Mouse (Mus musculus): ENCODE measurements around the gene Pgc. TPM values are rescaled to one million over a fixed set of nuclear protein-coding genes. Genes with fewer than 3 reads are reported as not detected.
A peak's percentile ranks its signal among the peaks of the same experiment; 100 is the strongest.

The Pgc gene
- total RNA-seq, 4 experiments from 2014 or later = not detected

DNA sequence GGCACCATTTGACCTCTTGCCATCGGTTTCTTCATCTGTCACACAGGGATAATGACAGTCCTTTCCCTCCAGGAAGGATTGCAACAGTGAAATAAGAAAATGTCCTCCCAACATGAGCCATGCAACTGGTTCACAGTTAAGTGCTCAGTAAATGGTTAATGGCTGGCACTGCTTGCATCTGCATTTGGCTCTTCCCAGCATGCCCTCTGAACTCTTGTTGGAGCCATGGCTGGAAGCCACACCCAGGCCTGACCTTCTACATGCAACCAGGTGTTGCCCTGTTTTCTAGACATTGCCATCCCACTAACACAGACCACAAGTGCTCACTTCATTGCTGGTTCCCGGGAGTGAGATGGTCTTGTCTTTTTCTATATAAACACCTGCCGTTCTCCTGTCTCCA, 18.7 kb upstream of the Pgc start:
- no peak for DNase-seq (ENCODE audit: low spot score in 2 of 2)

- DNase-seq (ENCODE audit: low spot score in 2 of 2) = no peak
Observed at GRCm38 (mm10) chr17:47708972-47709371, 17.7 kb upstream of the Pgc start.

- DNase-seq (ENCODE audit: low spot score in 2 of 2) = no peak
Observed at GRCm38 (mm10) chr17:47710036-47710435, 16.6 kb upstream of the Pgc start.

DNA sequence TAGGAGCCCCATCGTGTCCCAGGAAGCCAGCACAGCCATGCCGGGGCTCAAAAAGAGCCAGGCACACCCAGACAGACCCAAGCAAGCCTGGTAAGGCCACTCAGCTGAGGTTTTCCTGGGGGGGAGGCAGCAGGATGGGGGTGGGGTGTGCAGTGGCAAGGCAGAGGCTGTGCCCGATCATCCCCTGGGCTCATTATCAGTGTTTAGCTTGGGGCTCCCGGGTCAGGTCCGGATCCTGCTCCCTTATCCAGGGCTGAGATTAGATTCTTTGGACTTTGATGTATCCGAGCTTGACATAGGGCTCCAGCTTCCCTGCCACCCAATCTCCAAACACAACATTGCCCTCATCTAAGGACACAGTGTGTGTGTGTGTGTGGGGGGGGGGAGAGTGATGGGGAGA, 14.8 kb upstream of the Pgc start:
- no peak for DNase-seq (ENCODE audit: low spot score in 2 of 2)

GRCm38 (mm10) chr17:47712889-47713571, 13.6 kb upstream of the Pgc start:
- DNase-seq (ENCODE audit: low spot score in 2 of 2) = no peak

DNA sequence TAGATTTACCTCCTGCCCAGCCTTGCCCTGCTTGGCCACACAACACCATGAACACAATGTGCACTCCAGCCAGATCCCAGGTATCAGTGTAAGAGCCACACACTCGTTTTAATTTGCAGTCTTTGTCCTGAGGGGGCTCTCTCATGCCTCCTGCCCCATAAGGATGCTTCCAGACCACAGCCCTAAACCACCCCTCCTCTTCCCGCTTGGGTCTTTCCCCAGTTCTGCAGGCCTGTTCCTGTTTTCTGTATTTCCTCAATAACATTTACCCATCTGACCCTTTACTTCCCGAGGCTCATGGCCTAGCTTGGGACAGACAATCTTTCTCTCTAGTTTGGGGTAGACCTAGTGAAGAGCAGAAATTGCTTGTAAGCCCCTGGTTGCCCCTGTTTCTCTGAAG, 11.6 kb upstream of the Pgc start:
- no peak for DNase-seq (ENCODE audit: low spot score in 2 of 2)

DNA sequence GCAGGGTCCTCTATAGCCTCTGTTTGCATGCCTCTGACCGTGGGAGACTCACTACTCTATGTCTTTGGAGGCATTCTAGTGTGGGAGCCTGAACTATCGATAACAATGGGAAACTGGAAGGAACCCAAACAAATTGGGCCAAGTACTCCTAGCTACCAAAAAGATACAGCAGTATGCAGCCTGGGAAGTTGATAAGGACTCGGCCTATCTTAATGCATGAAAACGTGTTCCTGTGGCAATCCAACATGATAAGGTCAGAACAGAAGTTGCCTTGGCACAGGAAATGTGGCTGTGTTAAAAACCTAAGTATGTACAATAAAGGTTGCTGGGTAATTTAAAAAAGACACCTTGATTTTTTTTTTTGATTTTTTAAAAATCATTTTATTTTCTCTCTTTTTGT, 5.5 kb upstream of the Pgc start:
- no peak for DNase-seq (ENCODE audit: low spot score in 2 of 2)

DNA sequence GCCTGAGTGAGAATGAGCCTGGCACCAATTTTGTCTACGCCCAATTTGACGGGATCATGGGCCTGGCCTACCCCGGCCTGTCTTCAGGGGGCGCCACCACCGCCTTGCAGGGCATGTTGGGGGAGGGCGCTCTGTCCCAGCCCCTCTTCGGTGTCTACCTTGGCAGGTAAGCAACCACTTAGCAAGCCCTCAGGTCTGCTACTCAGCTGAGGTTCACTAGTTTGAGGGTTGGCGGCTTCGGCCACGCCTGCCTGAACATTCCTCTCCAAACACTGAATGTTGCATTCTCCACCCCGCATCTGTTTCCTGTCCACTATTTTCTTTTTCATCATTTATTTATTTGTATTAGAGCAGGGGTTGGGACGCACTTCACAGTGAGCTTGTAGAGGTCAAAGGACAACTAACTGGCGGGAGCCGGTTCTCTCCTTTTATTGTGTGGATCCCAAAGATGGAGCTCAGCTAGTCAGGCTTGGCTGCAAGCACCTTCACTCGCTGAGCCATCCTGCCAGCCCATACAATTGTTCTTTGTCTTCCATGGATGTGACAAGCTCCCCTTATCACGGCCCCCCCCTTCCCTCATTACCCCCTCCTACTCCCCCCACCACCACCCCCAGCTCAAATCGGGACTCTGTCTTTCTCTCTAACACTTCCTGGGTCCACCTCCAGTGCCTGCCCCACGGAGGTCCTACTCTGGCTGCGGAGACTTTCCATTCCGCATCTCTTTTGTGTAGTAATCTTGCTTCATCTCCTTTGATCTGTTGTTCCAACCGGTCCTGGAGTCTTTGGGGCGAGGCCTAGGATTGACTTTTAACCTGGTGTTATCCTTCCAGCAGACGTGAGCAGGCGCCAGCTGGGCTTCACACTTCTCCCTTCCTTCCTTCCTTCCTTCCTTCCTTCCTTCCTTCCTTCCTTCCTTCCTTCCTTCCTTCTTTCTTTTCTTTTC, 4.3 kb downstream of the Pgc start:
- no peak for DNase-seq (ENCODE audit: low spot score in 2 of 2)

- DNase-seq (ENCODE audit: low spot score in 2 of 2) = no peak
Observed at GRCm38 (mm10) chr17:47735553-47736100, 9.0 kb downstream of the Pgc start.

DNA sequence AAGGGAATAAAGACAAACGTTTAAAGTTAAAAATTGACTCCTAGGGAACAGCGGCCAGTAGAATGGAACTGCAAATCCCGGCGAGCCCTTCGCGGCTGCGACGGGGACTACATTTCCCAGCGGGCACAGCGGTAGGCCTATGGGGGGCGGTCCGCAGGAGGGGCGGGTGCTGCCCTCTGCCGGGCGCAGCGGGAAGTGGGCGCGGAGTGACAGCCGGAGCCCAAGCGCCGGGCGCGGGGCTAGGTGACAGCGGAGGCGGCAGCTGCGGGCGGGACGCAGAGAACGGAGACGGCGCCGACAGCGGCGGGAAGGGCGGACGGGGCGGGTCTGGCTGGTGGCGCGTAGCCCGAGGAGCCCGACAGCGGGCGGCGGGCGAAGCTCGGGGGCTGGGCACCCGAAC, 10.2 kb downstream of the Pgc start, which contains the start of gene Tfeb:
TSS of gene Tfeb (plus strand) at position 175 of the 400 bp plus-strand sequence.
- DNase-seq (ENCODE audit: low spot score in 2 of 2) = peak; percentile 91 to 97

- peak; percentile 74 to 82 for DNase-seq (ENCODE audit: low spot score in 2 of 2)
Observed at GRCm38 (mm10) chr17:47737271-47738065, 10.8 kb downstream of the Pgc start.

DNA sequence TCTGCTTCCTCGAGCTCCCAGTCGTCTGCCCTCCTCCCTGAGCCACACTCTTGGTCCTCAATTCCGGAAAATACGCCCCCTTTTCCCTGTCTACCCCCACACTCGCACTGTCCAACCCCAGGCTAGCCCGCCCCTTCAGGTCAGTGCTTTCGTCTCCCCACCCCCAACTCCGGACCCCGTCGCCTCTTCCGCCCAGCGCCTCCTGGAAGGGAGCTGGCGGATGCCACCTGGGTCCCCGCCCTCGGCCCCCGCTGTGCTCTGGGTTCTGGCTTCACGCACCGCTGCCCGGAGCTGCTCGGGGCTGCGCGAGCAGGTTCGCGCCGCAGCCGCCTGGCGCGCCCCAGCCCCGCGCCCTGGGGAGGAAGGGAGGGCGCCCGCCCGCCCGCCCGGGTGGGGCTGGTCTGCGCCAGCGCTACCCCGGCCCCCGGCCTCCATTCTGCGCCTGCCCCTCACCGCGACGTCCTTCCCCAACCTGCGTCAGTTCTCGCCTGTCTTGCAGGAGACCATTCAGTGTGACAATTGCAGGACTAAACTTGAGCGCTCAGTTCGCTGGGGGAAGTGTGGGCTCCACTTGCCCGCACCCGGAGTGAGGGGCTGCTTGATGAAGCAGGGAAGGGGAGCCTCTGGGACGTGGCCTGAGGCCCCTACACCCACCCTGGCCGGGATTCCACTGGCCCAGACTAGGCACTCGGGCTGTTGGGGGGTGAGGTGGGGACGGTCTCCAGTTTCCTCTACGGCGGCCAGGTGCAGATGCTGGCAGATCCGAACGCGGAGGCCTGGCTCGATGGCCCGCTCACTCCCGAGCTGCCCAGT, 11.6 kb downstream of the Pgc start:
- no peak for DNase-seq (ENCODE audit: low spot score in 2 of 2)

DNA sequence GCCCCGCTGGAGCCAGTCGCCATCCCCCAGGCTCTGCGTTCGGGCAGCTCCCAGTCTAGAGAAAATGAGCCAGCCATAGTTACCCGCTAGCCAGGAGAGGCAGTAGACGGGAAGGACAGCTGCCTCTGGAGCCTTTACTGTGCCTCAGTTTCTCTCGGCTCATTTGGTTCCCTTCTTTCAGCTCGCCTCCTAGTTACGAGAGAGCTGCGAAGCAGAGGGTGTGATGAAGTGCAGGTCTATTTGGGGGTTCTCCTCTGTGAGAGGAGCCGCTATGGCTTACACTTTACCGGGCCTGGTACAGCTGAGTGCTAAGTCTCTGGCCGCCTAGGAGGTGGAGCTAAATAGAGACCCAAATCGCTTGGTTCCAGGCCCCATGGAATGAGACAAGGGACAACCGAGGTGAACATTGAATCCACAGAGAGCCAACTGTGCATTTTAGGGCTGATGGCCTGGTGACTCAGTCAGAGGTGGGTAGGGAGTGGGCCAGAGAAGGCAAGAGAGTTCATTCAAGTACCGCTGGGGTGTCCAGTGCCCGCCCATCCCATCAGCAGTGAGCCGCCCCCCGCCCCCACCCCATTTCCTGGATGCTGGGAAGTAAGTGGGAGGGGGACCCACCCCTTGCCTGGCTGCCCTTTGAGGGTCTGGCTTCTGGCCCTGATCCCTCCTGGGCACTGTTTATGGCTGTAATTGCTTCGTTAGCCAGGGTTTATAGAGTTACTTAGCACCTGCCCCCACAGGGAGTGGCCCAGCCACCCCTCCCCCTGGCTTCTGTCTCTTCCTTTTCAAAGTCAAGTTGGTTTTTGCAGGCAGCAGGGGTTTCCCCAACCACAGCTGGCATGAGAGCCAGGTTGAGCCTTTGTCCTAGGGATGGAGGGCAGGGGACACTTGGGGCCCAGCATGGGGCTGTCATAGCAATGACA, 12.5 kb downstream of the Pgc start:
- DNase-seq (ENCODE audit: low spot score in 2 of 2) = no peak

- no peak for DNase-seq (ENCODE audit: low spot score in 2 of 2)
Observed at GRCm38 (mm10) chr17:47740186-47740585, 13.5 kb downstream of the Pgc start.

GRCm38 (mm10) chr17:47742991-47743734, 16.5 kb downstream of the Pgc start:
- DNase-seq (ENCODE audit: low spot score in 2 of 2) = no peak

DNA sequence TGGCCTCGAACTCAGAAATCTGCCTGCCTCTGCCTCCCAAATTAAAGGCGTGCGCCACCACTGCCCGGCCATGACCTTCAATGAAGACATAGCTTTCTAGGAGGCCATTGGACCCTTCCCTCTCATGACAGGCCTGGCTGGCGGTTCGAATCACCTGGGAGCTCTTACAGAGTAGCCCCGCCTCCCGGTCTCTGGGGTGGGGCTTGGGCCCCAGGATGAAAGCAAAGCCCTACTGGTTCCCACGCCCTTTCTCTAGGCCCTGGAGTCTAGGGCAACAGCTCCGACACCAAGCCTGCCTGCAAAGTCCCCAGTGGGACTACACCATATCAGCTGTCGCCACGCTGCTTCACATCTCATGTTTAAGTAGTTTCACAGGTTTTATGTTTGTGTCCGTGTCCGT, 17.4 kb downstream of the Pgc start:
- no peak for DNase-seq (ENCODE audit: low spot score in 2 of 2)

- no peak for DNase-seq (ENCODE audit: low spot score in 2 of 2)
Observed at GRCm38 (mm10) chr17:47744746-47745368, 18.2 kb downstream of the Pgc start.

All from layer of hippocampus, adult 8-10 months (tissue).